Mouse (Mus musculus) c-Kit-negative CD71-positive TER-119-positive erythroid progenitor cells, embryonic 14.5 days (primary cell): Measurements from ENCODE around the gene Serpinb11.

Experiments
- DNase-seq: peaks from one replicate; pipeline ENCODE4 v3.0.0-alpha.2; 2013; ENCODE audit warnings: low read depth, low spot score

The Serpinb11 gene

GRCm38 (mm10) chr1:107360898-107361297 lies at the start of gene Serpinb11:
TSS of gene Serpinb11 (plus strand) at chr1:107361198.
- DNase-seq: no peak

DNA sequence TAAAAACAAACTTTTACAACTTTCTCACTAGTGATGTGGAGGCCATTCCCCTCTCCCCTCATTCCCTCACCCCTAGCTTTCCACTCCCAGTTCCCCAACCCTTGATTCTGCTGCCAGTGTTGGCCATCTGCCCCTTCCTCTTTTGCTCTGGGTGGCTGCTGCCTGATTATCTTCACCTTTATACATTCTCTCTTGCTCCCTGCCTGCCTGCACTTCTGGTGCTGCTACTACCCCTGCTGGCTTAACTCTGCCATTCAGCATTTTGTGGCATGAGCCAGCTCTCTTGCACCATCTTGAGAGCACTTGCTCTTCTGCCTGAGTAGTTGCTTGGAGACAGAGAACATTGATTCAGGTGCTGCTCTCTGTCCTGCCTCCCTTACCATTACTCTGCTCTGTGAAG lies 15.0 kb upstream of the Serpinb11 start:
- DNase-seq: no peak

GRCm38 (mm10) chr1:107346788-107347187 lies 14.2 kb upstream of the Serpinb11 start:
- no peak for DNase-seq

- no peak for DNase-seq
These were observed 10.6 kb upstream of the Serpinb11 start for GRCm38 (mm10) chr1:107350392-107350791.

DNA sequence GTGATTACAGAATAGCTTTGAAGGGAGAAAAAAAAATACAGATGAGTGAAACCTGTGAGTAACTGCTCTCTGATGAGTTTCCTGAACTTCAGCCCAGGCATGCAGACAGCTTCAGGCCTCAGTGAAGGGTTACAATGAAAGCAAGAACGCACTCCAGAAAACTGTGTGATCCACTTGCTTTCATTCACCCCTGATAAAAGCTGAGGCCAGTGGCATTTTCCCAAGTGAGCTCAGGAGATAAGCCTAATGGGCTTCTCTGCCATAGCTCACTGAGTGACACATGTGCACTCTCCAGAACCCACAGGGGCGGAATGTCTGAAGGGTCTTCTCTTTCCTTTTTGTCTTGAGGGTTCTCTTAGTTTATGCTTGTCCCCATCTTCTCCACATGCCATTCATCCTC lies 9.9 kb upstream of the Serpinb11 start:
- DNase-seq: no peak

DNA sequence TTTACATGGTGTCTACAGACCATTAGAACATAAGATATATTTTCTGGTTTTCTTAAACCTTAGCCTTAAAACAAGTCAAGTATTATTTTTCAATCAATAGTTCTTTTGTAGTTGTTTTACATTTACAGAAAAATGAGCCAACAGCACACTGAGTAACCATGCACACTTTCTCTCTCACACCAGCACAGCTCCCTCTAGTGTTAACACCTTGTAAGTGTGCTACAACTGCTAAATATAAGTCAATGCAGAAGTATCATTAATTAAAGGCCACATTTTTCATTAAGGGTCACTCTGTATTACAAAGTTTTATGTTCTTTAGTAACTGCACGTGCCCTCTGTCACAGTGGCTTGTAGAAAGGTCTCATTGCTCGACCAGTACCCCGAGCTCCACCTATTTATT lies 8.0 kb upstream of the Serpinb11 start:
- DNase-seq: no peak

DNA sequence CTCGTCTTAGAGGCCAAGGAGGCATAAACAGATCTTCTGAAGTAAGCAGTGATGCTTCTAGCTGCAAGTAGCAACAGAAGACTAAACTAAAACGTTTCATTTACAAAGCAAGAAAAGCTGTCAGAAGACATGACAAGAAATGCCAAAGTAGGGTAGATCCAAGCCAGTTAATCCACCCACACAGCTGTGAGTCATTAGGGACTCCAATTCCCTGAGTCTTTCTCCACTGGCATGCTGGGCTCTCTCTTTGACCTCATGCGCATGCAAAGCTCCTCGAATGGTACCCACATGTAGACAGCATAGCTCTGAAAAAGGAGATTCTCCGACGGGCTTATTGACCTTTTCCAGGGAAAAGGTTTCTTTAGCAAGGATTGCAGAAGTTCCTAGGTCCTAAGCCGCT lies 5.0 kb downstream of the Serpinb11 start:
- no peak for DNase-seq

DNA sequence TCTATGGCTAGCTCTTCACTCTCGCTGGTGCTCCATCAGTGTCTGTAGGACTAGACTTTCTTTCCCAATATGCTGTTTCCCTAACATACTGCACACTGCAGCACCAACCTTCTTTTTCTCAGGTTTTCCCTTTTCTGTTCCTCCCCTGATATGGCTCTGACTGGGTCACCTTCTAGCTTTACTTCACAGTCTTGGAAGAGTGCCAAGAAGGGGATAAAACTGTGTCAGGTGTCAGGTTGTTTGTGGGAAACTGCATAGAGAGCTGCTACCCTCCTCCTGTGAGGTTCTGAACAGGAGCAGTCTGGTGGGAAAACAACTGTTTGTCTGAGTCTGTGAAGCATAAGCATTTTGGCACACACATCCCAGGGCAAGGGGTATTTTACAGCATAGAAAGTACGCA lies 7.9 kb downstream of the Serpinb11 start:
- DNase-seq: no peak

- DNase-seq: no peak
These were observed 16.0 kb downstream of the Serpinb11 start for GRCm38 (mm10) chr1:107376952-107377351.

DNA sequence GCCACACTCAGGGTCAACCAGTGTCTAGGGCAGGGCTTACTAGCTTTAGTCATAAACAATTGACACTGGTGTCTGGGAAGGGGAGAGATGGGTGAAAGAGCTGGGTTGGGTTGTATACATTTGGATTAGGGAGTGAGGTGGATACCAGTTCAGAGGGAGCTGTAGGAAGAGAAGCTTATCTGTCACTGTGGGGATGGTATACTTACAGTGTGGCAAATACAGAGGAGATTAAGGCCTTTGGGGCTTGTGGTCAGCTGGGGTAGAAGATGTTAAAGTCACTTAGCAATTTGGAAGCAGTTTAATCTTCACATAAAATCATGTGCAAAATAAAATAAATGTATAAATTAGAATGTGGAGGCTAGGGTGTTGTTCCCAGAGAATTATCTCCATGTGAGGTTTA lies 17.4 kb downstream of the Serpinb11 start:
- DNase-seq: no peak

- no peak for DNase-seq
These were observed 20.5 kb downstream of the Serpinb11 start for GRCm38 (mm10) chr1:107381491-107381890.

DNA sequence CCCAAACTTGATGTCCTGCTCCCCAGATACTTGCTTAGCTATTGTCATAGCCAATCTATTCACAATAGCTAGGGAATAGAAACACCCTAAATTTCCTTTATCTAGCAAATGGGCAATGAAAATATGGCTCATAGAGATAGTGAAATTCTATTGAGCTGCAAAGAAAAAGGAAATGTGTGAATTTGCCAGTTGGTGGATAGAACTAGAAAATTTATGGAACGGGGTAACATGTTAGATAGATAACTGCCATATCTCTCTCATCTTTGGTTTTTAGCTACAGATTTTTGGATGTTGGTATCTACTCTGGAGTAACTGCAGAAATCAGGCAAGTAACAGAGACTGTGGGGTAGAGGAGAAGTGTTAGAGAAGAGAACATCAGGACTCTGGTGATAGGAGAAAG lies 21.4 kb downstream of the Serpinb11 start:
- no peak for DNase-seq

- no peak for DNase-seq
These were observed 23.5 kb downstream of the Serpinb11 start for GRCm38 (mm10) chr1:107384532-107384931.

GRCm38 (mm10) chr1:107389753-107390152 lies 28.8 kb downstream of the Serpinb11 start:
- DNase-seq: no peak

- DNase-seq: no peak
These were observed 36.5 kb downstream of the Serpinb11 start for GRCm38 (mm10) chr1:107397481-107397880.

DNA sequence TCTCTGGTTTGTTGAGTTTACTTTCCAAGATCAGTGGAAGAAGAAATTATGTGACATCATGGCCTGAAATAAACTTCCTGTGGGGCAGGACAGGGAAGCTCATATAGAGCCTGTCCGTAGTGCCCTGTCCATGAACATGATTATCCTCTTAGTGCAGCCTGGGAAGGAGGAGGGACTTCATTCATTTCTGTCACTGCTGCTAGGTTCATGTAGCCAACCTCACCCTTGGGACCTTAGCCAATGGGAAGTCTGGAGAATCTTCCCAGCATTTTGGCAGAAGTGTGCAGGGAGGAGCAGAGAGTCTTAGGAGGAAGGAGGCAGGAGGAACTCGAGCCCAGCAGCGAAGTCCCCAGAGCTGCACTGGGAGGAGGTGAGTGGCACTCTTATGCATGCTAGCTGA lies 38.4 kb downstream of the Serpinb11 start, which contains the start of gene Serpinb7:
TSS of gene Serpinb7 (plus strand) at position 301 of the 400 bp plus-strand sequence.
- no peak for DNase-seq

DNA sequence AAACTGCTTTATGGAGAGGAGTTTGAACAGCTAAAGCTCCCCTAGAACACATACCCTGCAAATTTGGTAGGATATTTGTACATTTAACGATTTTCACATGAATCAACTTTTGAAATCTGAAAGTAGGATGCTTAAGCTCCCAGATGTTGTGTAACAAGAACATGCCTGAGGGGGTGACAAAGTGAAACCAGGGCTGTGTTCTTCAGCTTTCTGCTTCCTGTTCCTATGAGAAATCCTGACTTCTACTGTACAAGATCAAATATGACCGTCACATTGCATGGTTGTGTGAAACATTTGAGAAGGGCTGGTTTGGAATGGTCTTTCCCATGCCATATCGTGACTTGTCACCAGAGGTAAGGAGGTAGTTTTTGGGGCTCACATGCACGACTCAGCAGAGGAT lies 41.1 kb downstream of the Serpinb11 start:
- no peak for DNase-seq

GRCm38 (mm10) chr1:107414650-107415049 lies 53.7 kb downstream of the Serpinb11 start:
- DNase-seq: no peak

- DNase-seq: no peak
These were observed 61.5 kb downstream of the Serpinb11 start for GRCm38 (mm10) chr1:107422487-107422886.
